In the genomic region with DNA sequence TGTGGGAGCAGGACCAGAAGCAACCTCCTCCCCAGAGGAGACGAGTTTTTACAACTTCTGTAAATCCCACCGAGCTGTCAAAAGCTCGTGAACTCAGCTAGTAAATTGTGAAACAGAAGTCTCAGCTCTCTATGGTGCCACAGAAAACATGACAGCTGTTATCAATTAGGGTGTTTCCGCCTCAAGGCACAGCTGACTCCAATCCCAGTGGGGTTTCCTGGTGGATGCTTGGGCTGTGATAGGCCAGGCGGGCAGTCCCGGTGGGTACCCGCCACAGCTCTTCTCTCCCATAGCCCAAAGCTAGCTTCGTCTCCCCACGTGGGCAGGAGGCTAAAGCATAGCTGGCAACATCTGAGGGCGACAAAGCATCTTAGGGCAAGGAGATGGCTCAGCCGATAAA, we compare ENCODE assay signal across 12 mouse cellular contexts. TPM values are rescaled to one million over a fixed set of nuclear protein-coding genes. Genes with fewer than 3 reads are reported as not detected.
DNase-seq lines count a peak whose midpoint lies in the region; ATAC-seq and TF ChIP-seq lines count a peak whose summit lies in the region.
"Had no signal": no experiment of that assay in that cellular context is flagged by ENCODE, and none has a peak within 500 bp of the region (broad histone marks: within the 10 kb centered on the region; RNA-seq: fewer than 3 reads in every experiment).

No protein-coding gene starts in this region.

- peak; percentile 44 for DNase-seq in kidney, postnatal 14 days
- DNase-seq in kidney, adult 8-10 months, result no peak
- peak; percentile 7 for DNase-seq in brain, adult 2 months (ENCODE audit: low read depth, low spot score)
- peak; percentile 83 for DNase-seq in embryonic facial prominence, embryonic 11.5 days (ENCODE audit: low spot score)
- DNase-seq in limb, embryonic 14.5 days (ENCODE audit: low spot score), result peak; percentile 55
- DNase-seq in cerebellum, adult 2 months, result no peak
- no peak for DNase-seq in cerebellum, adult 9-10 months
- DNase-seq: heart, postnatal 14 days; right cerebral cortex, postnatal 4 days had no signal

- no peak overlapping the region for H3K27ac ChIP-seq in embryonic facial prominence, embryonic 11.5 days (replicated peaks; ENCODE audit: low read depth, low read length)
- no peak overlapping the region for H3K27ac ChIP-seq in limb, embryonic 14.5 days (replicated peaks; ENCODE audit: low read depth, low read length)
- no peak overlapping the region for H3K27ac ChIP-seq in cerebellum, adult 2 months (ENCODE audit: insufficient read depth, low read length)
- H3K27ac ChIP-seq: kidney, postnatal 0 days; lung, embryonic 15.5 days had no signal

- WGBS in embryonic facial prominence, embryonic 11.5 days, result 16% methylated on average over 11 of the region's 11 CpGs
- 9% methylated on average over 11 of the region's 11 CpGs for WGBS in limb, embryonic 14.5 days
- WGBS in cerebellum, adult 2 months, result 5% methylated on average over 11 of the region's 11 CpGs

- no peak overlapping the region for H3K4me2 ChIP-seq in embryonic facial prominence, embryonic 11.5 days (ENCODE audit: low read depth, low read length)
- no peak overlapping the region for H3K4me2 ChIP-seq in limb, embryonic 14.5 days (replicated peaks; ENCODE audit: low read depth, low read length, severe bottlenecking)
- H3K4me2 ChIP-seq: lung, embryonic 15.5 days had no signal

- H3K36me3 ChIP-seq in embryonic facial prominence, embryonic 11.5 days (replicated peaks; ENCODE audit: control insufficient read depth, insufficient read depth, low read depth, low read length), result no peaks in the 10 kb centered on the region
- no peaks in the 10 kb centered on the region for H3K36me3 ChIP-seq in limb, embryonic 14.5 days (ENCODE audit: control insufficient read depth, insufficient read depth, low read length)
- H3K36me3 ChIP-seq: lung, embryonic 15.5 days had no signal

- no peak overlapping the region for H3K9ac ChIP-seq in embryonic facial prominence, embryonic 11.5 days (replicated peaks; ENCODE audit: low read length)
- no peak overlapping the region for H3K9ac ChIP-seq in limb, embryonic 14.5 days (ENCODE audit: low read depth, low read length, severe bottlenecking)
- H3K9ac ChIP-seq: lung, embryonic 15.5 days had no signal

- no peaks in the 10 kb centered on the region for H3K27me3 ChIP-seq in embryonic facial prominence, embryonic 11.5 days (ENCODE audit: control insufficient read depth, insufficient read depth, low read length)
- peaks cover 6% of the 10 kb centered on the region; the same call in 1 of the 2 replicates for H3K27me3 ChIP-seq in limb, embryonic 14.5 days (ENCODE audit: control insufficient read depth, insufficient read depth, low read length)
- no peaks in the 10 kb centered on the region; the same call in 1 of the 2 replicates for H3K27me3 ChIP-seq in cerebellum, adult 2 months (ENCODE audit: control insufficient read depth, insufficient read depth, low read length)
- H3K27me3 ChIP-seq: lung, embryonic 15.5 days had no signal

- no peak for TF ChIP-seq CTCF in cerebellum, adult 2 months (IDR thresholded peaks at IDR 0.05; ENCODE audit: borderline replicate concordance, insufficient read depth, low read depth, low read length)

- no peak overlapping the region for H3K4me3 ChIP-seq in embryonic facial prominence, embryonic 11.5 days (ENCODE audit: low read depth, low read length)
- H3K4me3 ChIP-seq in limb, embryonic 14.5 days (replicated peaks; ENCODE audit: low read length), result no peak overlapping the region
- H3K4me3 ChIP-seq in cerebellum, adult 2 months (replicated peaks; ENCODE audit: insufficient read depth, low read depth, low read length), result no peak overlapping the region
- H3K4me3 ChIP-seq: erythroblast, embryonic 14.5 days; lung, embryonic 15.5 days had no signal

- TF ChIP-seq POLR2A in limb, embryonic 14.5 days (IDR thresholded peaks at IDR 0.05; ENCODE audit: borderline replicate concordance, extremely low read depth, insufficient read depth, insufficient read length), result no peak
- TF ChIP-seq POLR2A in cerebellum, adult 2 months (IDR thresholded peaks at IDR 0.05; ENCODE audit: borderline replicate concordance, insufficient read depth, low read length), result no peak

- H3K4me1 ChIP-seq in embryonic facial prominence, embryonic 11.5 days (ENCODE audit: control insufficient read depth, insufficient read depth, low read length), result no peaks in the 10 kb centered on the region; the same call in 1 of the 2 replicates
- H3K4me1 ChIP-seq in limb, embryonic 14.5 days (ENCODE audit: control insufficient read depth, insufficient read depth, low read length), result peaks cover 8% of the 10 kb centered on the region
- H3K4me1 ChIP-seq in cerebellum, adult 2 months (ENCODE audit: control insufficient read depth, insufficient read depth, low read length), result no peaks in the 10 kb centered on the region

- no peaks in the 10 kb centered on the region for H3K9me3 ChIP-seq in embryonic facial prominence, embryonic 11.5 days (replicated peaks; ENCODE audit: control insufficient read depth, low read length)
- H3K9me3 ChIP-seq in limb, embryonic 14.5 days (ENCODE audit: control insufficient read depth, low read length), result no peaks in the 10 kb centered on the region
- H3K9me3 ChIP-seq: lung, embryonic 15.5 days had no signal

- ATAC-seq in embryonic facial prominence, embryonic 11.5 days (replicated peaks; ENCODE audit: insufficient number of reproducible peaks, low FRiP score, low TSS enrichment, low read depth), result peak; percentile 65; the same call in 1 of the 2 replicates
- ATAC-seq in limb, embryonic 14.5 days (ENCODE audit: low FRiP score, low read depth), result peak; percentile 44; the same call in 1 of the 2 replicates

RNA-seq across cellular contexts. Expression of a gene that starts 19.8 kb away (rescaled TPM):
- polyA plus RNA-seq in embryonic facial prominence, embryonic 11.5 days (2014; fragmentation: Nextera tagmentation; extraction: Ambion mirVana), result 0.32 and 0.43 TPM in 2 replicates
- 6.9 and 8.2 TPM in 2 replicates for polyA plus RNA-seq in limb, embryonic 14.5 days (2012; rRNA removed)
- 0.54 and 0.59 TPM in 2 replicates for polyA plus RNA-seq in limb, embryonic 14.5 days (2014; fragmentation: Nextera tagmentation; extraction: Ambion mirVana)
- polyA plus RNA-seq in cerebellum, adult 2 months (2012; rRNA removed), result 0.31 and 0.36 TPM in 2 replicates
- polyA plus RNA-seq: erythroblast, embryonic 14.5 days had no signal

Comparison
In these comparisons a context has a peak if more than half of its experiments do, and no peak if none do; other contexts are left out.
1. DNase-seq: peak in kidney, postnatal 14 days (single experiment), brain, adult 2 months (single experiment), embryonic facial prominence, embryonic 11.5 days (single experiment) and limb, embryonic 14.5 days (single experiment); none in kidney, adult 8-10 months (0 of 2), cerebellum, adult 2 months (0 of 2) and cerebellum, adult 9-10 months (single experiment).